Mouse (Mus musculus) ES-E14 (cell line): Measurements from ENCODE around the gene Olfr456. TPM values are rescaled to one million over a fixed set of nuclear protein-coding genes. Genes with fewer than 3 reads are reported as not detected.

Source experiments
- DNase-seq: peaks from one replicate; pipeline ENCODE4 v3.0.0-alpha.2; 2013; ENCODE audit warnings: low read depth, low spot score
- H3K27ac ChIP-seq: 2 replicates; pipeline ENCODE4 v1.5.1; 2012; ENCODE audit warnings: low read depth, mild to moderate bottlenecking, low read length, moderate library complexity, mixed read lengths; ENCODE audit not compliant: poor library complexity, insufficient read depth, severe bottlenecking
- H3K36me3 ChIP-seq: 2 replicates; pipeline ENCODE4 v1.6.1; 2012; ENCODE audit warnings: mild to moderate bottlenecking, low read length, moderate library complexity, mixed read lengths; ENCODE audit not compliant: control insufficient read depth, poor library complexity, insufficient read depth, severe bottlenecking
- H3K4me1 ChIP-seq, 2 experiments: fragments of 150-350 bp in 1 of 2; sonication (generic) in 1 of 2; 2 replicates each; pipeline ENCODE4 v1.6.1; 2012; ENCODE audit warnings: low read length in 2 of 2, mild to moderate bottlenecking in 1 of 2, mixed read lengths in 1 of 2; ENCODE audit not compliant: control insufficient read depth in 2 of 2, insufficient read depth in 2 of 2, poor library complexity in 1 of 2
- H3K4me3 ChIP-seq, 2 experiments: fragments of 150-350 bp in 1 of 2; sonication (generic) in 1 of 2; 2 replicates each; pipeline ENCODE4 v1.5.1; 2012; ENCODE audit warnings: low read length in 2 of 2, low read depth in 1 of 2, mild to moderate bottlenecking in 1 of 2, mixed read lengths in 1 of 2; ENCODE audit not compliant: insufficient read depth in 1 of 2, poor library complexity in 1 of 2, severe bottlenecking in 1 of 2
- H3K9ac ChIP-seq: 2 replicates; pipeline ENCODE4 v1.6.1; 2012; ENCODE audit warnings: low read depth, mild to moderate bottlenecking, low read length, mixed read lengths; ENCODE audit not compliant: poor library complexity, insufficient read depth, severe bottlenecking
- H3K9me3 ChIP-seq: fragments of 150-350 bp; sonication (generic); 2 replicates; pipeline ENCODE4 v1.6.1; 2012; ENCODE audit warnings: low read depth, mild to moderate bottlenecking, low read length; ENCODE audit not compliant: control insufficient read depth, insufficient read depth
- CHD2 ChIP-seq: IDR thresholded peaks from 2 replicates; pipeline ENCODE4 v1.6.1; 2014; ENCODE audit warnings: mild to moderate bottlenecking, low read depth, low read length, inconsistent platforms
- HCFC1 ChIP-seq: IDR thresholded peaks from 2 replicates; pipeline ENCODE4 v1.6.1; 2012; ENCODE audit warnings: low read length, inconsistent platforms, borderline replicate concordance; ENCODE audit not compliant: insufficient read depth
- MAFK ChIP-seq: IDR thresholded peaks from 2 replicates; pipeline ENCODE4 v1.6.1; 2014; ENCODE audit warnings: mild to moderate bottlenecking, low read depth, low read length, inconsistent platforms; ENCODE audit not compliant: insufficient read depth
- ZC3H11A ChIP-seq: IDR thresholded peaks from 2 replicates; pipeline ENCODE4 v1.6.1; 2012; ENCODE audit warnings: low read depth, mild to moderate bottlenecking, inconsistent platforms, low read length, borderline replicate concordance
- ZNF384 ChIP-seq: IDR thresholded peaks from 2 replicates; pipeline ENCODE4 v1.6.1; 2012; ENCODE audit warnings: low read depth, low read length, inconsistent platforms
- in situ Hi-C, 2 experiments: fragments of 600-800 bp; cut with MboI; formaldehyde crosslinking; loops; one replicate each; pipeline ENCODE4 v1.15.1; 2025; ENCODE audit warnings: low sequenced_read_pairs in 2 of 2, inconsistent platforms in 1 of 2; ENCODE audit not compliant: unreplicated experiment in 2 of 2
- total RNA-seq: library from RNA; depleted of rRNA; stranded (reverse); fragments of 300-350 nt; gene quantifications from 2 replicates; pipeline ENCODE4 v1.2.3, GENCODE M21; 2012; rRNA removed

Gene Olfr456
- total RNA-seq, 1 experiment, result not detected

DNA sequence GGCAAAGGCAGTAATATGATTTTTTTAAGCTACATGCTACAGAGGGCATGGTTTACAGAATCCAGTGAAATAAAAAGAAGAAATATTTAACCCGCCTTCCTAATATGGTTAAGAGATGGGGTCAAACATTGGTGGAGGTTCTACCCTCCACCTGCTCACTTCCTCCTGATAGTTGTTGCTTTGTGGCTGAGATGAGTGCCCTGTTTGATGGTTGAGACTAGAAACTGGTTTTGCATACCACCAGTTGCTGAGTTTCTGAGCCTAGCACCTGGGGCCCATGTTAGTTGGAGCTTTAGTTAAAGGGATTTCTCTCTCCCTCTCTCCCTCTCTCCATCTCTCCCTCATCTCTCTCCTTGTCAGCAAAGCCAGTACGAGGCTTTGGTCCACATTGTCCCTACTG, 39.6 kb downstream of the Olfr456 start:
- in situ Hi-C loops, result no loop called here
- Histone ChIP-seq H3K9me3 (no peaks in the 10 kb centered on the region), H3K4me1 (no peaks in the 10 kb centered on the region), H3K9ac (no peak overlapping the region), H3K36me3 (no peaks in the 10 kb centered on the region), H3K27ac (no peak overlapping the region), H3K4me3 (no peak overlapping the region)
- DNase-seq, result no peak
- TF ChIP-seq ZNF384 (no peak), CHD2 (no peak), HCFC1 (no peak), ZC3H11A (no peak), MAFK (no peak)

DNA sequence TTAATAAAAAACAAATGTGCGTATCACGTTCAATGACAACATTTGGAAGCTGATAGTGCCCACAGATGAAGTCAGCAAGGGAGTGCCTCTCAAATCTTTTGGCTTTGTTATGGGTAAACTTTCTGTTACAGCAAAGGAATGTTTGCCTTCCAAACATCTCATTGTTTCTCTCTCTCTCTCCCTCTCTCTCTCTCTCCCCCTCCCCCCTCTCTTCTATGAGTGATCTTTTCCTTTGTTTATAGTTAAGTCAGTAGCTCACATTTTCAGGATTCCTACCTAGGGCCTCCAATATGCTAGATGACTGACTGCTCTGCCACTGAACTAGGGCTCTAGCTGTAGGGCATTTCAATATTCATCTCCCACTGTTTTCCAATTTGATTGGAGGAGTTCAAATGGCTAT, 42.5 kb downstream of the Olfr456 start:
- Histone ChIP-seq H3K4me3 (no peak overlapping the region), H3K36me3 (no peaks in the 10 kb centered on the region), H3K9me3 (no peaks in the 10 kb centered on the region), H3K9ac (no peak overlapping the region), H3K4me1 (no peaks in the 10 kb centered on the region), H3K27ac (no peak overlapping the region)
- TF ChIP-seq ZNF384, result no peak
- no peak for TF ChIP-seq ZC3H11A
- no peak for TF ChIP-seq CHD2
- TF ChIP-seq HCFC1, result no peak
- TF ChIP-seq MAFK, result no peak
- in situ Hi-C loops, result no loop called here
- DNase-seq, result no peak

DNA sequence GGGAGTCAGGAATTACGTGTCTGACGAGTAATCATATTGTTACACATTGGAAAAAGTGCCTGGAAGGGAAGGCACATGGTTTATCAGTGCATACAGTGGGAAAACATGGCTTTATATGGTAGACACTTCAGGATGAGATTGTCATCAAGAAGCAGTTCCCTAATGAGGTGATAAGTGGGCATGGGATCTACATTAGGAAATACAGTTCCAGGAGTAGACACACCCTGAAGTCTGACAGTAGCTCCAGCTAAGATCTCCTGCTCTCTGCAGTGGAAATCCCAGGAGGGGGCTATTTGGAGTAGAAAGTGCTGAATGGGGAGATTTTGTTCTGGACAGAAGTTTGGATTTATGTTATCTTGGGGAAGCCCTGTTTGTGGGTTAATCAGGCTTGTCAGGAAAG, 45.6 kb downstream of the Olfr456 start:
- Histone ChIP-seq H3K9ac (no peak overlapping the region), H3K27ac (no peak overlapping the region), H3K9me3 (no peaks in the 10 kb centered on the region), H3K4me3 (no peak overlapping the region), H3K4me1 (no peaks in the 10 kb centered on the region), H3K36me3 (no peaks in the 10 kb centered on the region)
- in situ Hi-C loops, result no loop called here
- TF ChIP-seq MAFK (no peak), HCFC1 (no peak), ZC3H11A (no peak), ZNF384 (no peak), CHD2 (no peak)
- DNase-seq, result no peak

Other genes with a start within 250 kb of the Olfr456 start
- 7.9 and 8.1 TPM in 2 replicates for gene Gstk1, start 241.3 kb downstream of the Olfr456 start, total RNA-seq
- 1.3 and 1.6 TPM in 2 replicates for gene Tmem139, start 225.2 kb downstream of the Olfr456 start, total RNA-seq
- gene Casp2, start 222.2 kb downstream of the Olfr456 start, total RNA-seq, result 34.8 and 51.6 TPM in 2 replicates
- gene Clcn1, start 200.5 kb downstream of the Olfr456 start, total RNA-seq, result 1.2 and 2.9 TPM in 2 replicates
- 0.74 and 1.3 TPM in 2 replicates for gene Fam131b, start 162.6 kb downstream of the Olfr456 start, total RNA-seq
- 20.3 and 46.0 TPM in 2 replicates for gene Zyx, start 137.6 kb downstream of the Olfr456 start, total RNA-seq
- 24.1 and 37.6 TPM in 2 replicates for gene Epha1, start 113.9 kb downstream of the Olfr456 start, total RNA-seq
- gene Tas2r143, start 87.0 kb downstream of the Olfr456 start, total RNA-seq, result not detected in 2 replicates
- not detected in 2 replicates for gene Tas2r135, start 81.8 kb downstream of the Olfr456 start, total RNA-seq
- not detected in 2 replicates for gene Tas2r126, start 52.7 kb downstream of the Olfr456 start, total RNA-seq
- gene Olfr458, start 22.0 kb downstream of the Olfr456 start, total RNA-seq, result not detected in 2 replicates
- not detected in 2 replicates for gene Olfr457, start 10.9 kb downstream of the Olfr456 start, total RNA-seq
- not detected in 2 replicates for gene Olfr455, start 60.4 kb upstream of the Olfr456 start, total RNA-seq
- gene Tcaf3, start 110.5 kb upstream of the Olfr456 start, total RNA-seq, result not detected in 2 replicates
- gene Tcaf2, start 158.0 kb upstream of the Olfr456 start, total RNA-seq, result 2.5 and 3.7 TPM in 2 replicates
- gene Tcaf1, start 222.9 kb upstream of the Olfr456 start, total RNA-seq, result 12.5 and 19.9 TPM in 2 replicates